Mouse (Mus musculus) intestine, embryonic 16.5 days (tissue): ENCODE results near the gene 4930469K13Rik. TPM values are rescaled to one million over a fixed set of nuclear protein-coding genes. Genes with fewer than 3 reads are reported as not detected.
A peak's percentile ranks its signal among the peaks of the same experiment; 100 is the strongest.

Source experiments
- ATAC-seq: fragments of 200-750 bp; cut with Nextera tagmentation; 2 replicates; pipeline ENCODE4 v1.8.0; 2017; ENCODE audit warnings: moderate TSS enrichment, moderate library complexity
- H3K27ac ChIP-seq: fragments of 300-500 bp; sonication (generic); 2 replicates; pipeline ENCODE4 v1.5.1; 2014; ENCODE audit warnings: mild to moderate bottlenecking, low read length
- H3K27me3 ChIP-seq: fragments of 300-500 bp; sonication (generic); replicated peaks from 2 replicates; pipeline ENCODE4 v1.6.1; 2014; ENCODE audit warnings: low read length, control low read depth, mixed read lengths; ENCODE audit not compliant: control insufficient read depth, insufficient read depth
- H3K36me3 ChIP-seq: fragments of 300-500 bp; sonication (generic); 2 replicates; pipeline ENCODE4 v1.6.1; 2014; ENCODE audit warnings: low read length, control low read depth; ENCODE audit not compliant: control insufficient read depth, insufficient read depth
- H3K4me1 ChIP-seq: fragments of 300-500 bp; sonication (generic); 2 replicates; pipeline ENCODE4 v1.6.1; 2014; ENCODE audit warnings: low read length, control low read depth, mixed read lengths; ENCODE audit not compliant: control insufficient read depth, insufficient read depth
- H3K4me2 ChIP-seq: fragments of 300-500 bp; sonication (generic); 2 replicates; pipeline ENCODE4 v1.6.1; 2014; ENCODE audit warnings: low read depth, low read length, control low read depth
- H3K4me3 ChIP-seq: fragments of 300-500 bp; sonication (generic); 2 replicates; pipeline ENCODE4 v1.5.1; 2014; ENCODE audit warnings: mild to moderate bottlenecking, low read length
- H3K9ac ChIP-seq: fragments of 300-500 bp; sonication (generic); 2 replicates; pipeline ENCODE4 v1.6.1; 2014; ENCODE audit warnings: low read depth, low read length
- H3K9me3 ChIP-seq: fragments of 300-500 bp; sonication (generic); 2 replicates; pipeline ENCODE4 v1.6.1; 2016; ENCODE audit warnings: low read length, control low read depth; ENCODE audit not compliant: control insufficient read depth
- WGBS: fragments of 180-500 bp; shearing (Covaris S2); extraction: QIAGEN DNeasy Blood & Tissue Kit; methylation state at CpG from one replicate; pipeline ENCODE4 v1.1.7; 2014; 5-methylcytosine and 5-hydroxymethylcytosine counted together
- polyA plus RNA-seq: library from polyadenylated mRNA; unstranded; fragments of >200 nt; fragmentation: Nextera tagmentation; extraction: Ambion mirVana; gene quantifications from 2 replicates; pipeline ENCODE4 v1.2.1, GENCODE M21; 2015

Gene 4930469K13Rik
- polyA plus RNA-seq, 1 experiment from 2014 or later: 0.68 TPM

GRCm38 (mm10) chr11:34050063-34050462 is 48.3 kb downstream of the 4930469K13Rik start:
- no peak for ATAC-seq
- H3K36me3 ChIP-seq: no peaks in the 10 kb centered on the region

GRCm38 (mm10) chr11:34049125-34049379 is 49.3 kb downstream of the 4930469K13Rik start:
- ATAC-seq: no peak
- 91% methylated on average over 1 of the region's 1 CpGs for WGBS

More at GRCm38 (mm10) chr11:34050063-34050462, 48.3 kb downstream of the 4930469K13Rik start:
- Histone ChIP-seq H3K4me2 (no peak overlapping the region), H3K27ac (no peak overlapping the region), H3K9me3 (no peaks in the 10 kb centered on the region), H3K4me3 (no peak overlapping the region), H3K27me3 (no peaks in the 10 kb centered on the region), H3K4me1 (no peaks in the 10 kb centered on the region), H3K9ac (no peak overlapping the region)
- 73% methylated on average over 1 of the region's 1 CpGs for WGBS

GRCm38 (mm10) chr11:34048375-34049124 is 49.8 kb downstream of the 4930469K13Rik start:
- H3K27ac ChIP-seq: no peak overlapping the region
- H3K27me3 ChIP-seq: no peaks in the 10 kb centered on the region
- no peak overlapping the region for H3K4me2 ChIP-seq
- no peak overlapping the region for H3K4me3 ChIP-seq
- no peaks in the 10 kb centered on the region for H3K9me3 ChIP-seq
- H3K9ac ChIP-seq: no peak overlapping the region
- no peaks in the 10 kb centered on the region for H3K36me3 ChIP-seq
- 89% methylated on average over 8 of the region's 8 CpGs for WGBS
- no peaks in the 10 kb centered on the region for H3K4me1 ChIP-seq
- no peak for ATAC-seq

More at GRCm38 (mm10) chr11:34049125-34049379, 49.3 kb downstream of the 4930469K13Rik start:
- Histone ChIP-seq H3K27ac (no peak overlapping the region), H3K9ac (no peak overlapping the region), H3K4me1 (no peaks in the 10 kb centered on the region), H3K4me3 (no peak overlapping the region), H3K4me2 (no peak overlapping the region), H3K27me3 (no peaks in the 10 kb centered on the region), H3K9me3 (no peaks in the 10 kb centered on the region), H3K36me3 (no peaks in the 10 kb centered on the region)

- Histone ChIP-seq H3K36me3 (no peaks in the 10 kb centered on the region), H3K9ac (no peak overlapping the region), H3K4me1 (no peaks in the 10 kb centered on the region), H3K9me3 (no peaks in the 10 kb centered on the region), H3K4me2 (no peak overlapping the region), H3K27ac (no peak overlapping the region), H3K27me3 (no peaks in the 10 kb centered on the region), H3K4me3 (no peak overlapping the region)
- 82% methylated on average over 5 of the region's 5 CpGs for WGBS
- no peak for ATAC-seq
These were observed 50.8 kb downstream of the 4930469K13Rik start for GRCm38 (mm10) chr11:34047542-34047937.

- WGBS: 83% methylated on average over 6 of the region's 6 CpGs
- peak within 1 kb of the TSS; percentile 18; the same call in 1 of the 2 replicates for H3K4me3 ChIP-seq
- H3K9ac ChIP-seq: no peak within 1 kb of the TSS
- H3K27me3 ChIP-seq: no peaks in the 10 kb centered on the region
- H3K9me3 ChIP-seq: no peaks in the 10 kb centered on the region
- no peaks in the 10 kb centered on the region for H3K4me1 ChIP-seq
- ATAC-seq: no peak
- H3K4me2 ChIP-seq: no peak within 1 kb of the TSS
- no peak within 1 kb of the TSS; the same call in 1 of the 2 replicates for H3K27ac ChIP-seq
- no peaks in the 10 kb centered on the region for H3K36me3 ChIP-seq
These were observed 51.4 kb downstream of the 4930469K13Rik start, which contains the start of gene Lcp2 for GRCm38 (mm10) chr11:34046767-34047541. Lcp2 (plus strand) TSS chr11:34046920.

- WGBS: 61% methylated on average over 1 of the region's 1 CpGs
These were observed 55.5 kb downstream of the 4930469K13Rik start for GRCm38 (mm10) chr11:34042808-34043207.

GRCm38 (mm10) chr11:34040061-34040460 is 58.3 kb downstream of the 4930469K13Rik start:
- Histone ChIP-seq H3K27ac (no peak overlapping the region), H3K27me3 (no peaks in the 10 kb centered on the region), H3K4me1 (no peaks in the 10 kb centered on the region), H3K4me3 (no peak overlapping the region), H3K9ac (no peak overlapping the region), H3K9me3 (no peaks in the 10 kb centered on the region), H3K36me3 (no peaks in the 10 kb centered on the region), H3K4me2 (no peak overlapping the region)
- 78% methylated on average over 5 of the region's 5 CpGs for WGBS
- no peak for ATAC-seq

More at GRCm38 (mm10) chr11:34042808-34043207, 55.5 kb downstream of the 4930469K13Rik start:
- no peaks in the 10 kb centered on the region for H3K27me3 ChIP-seq
- no peak overlapping the region for H3K27ac ChIP-seq
- no peaks in the 10 kb centered on the region for H3K36me3 ChIP-seq
- ATAC-seq: no peak
- H3K4me1 ChIP-seq: no peaks in the 10 kb centered on the region
- no peak overlapping the region for H3K4me2 ChIP-seq
- H3K9me3 ChIP-seq: no peaks in the 10 kb centered on the region
- no peak overlapping the region for H3K4me3 ChIP-seq
- H3K9ac ChIP-seq: no peak overlapping the region

- ATAC-seq: no peak
- Histone ChIP-seq H3K9me3 (no peaks in the 10 kb centered on the region), H3K27ac (no peak overlapping the region), H3K4me1 (no peaks in the 10 kb centered on the region), H3K4me2 (no peak overlapping the region), H3K9ac (no peak overlapping the region), H3K4me3 (no peak overlapping the region), H3K27me3 (no peaks in the 10 kb centered on the region), H3K36me3 (no peaks in the 10 kb centered on the region)
- 90% methylated on average over 5 of the region's 5 CpGs for WGBS
These were observed 62.3 kb downstream of the 4930469K13Rik start for GRCm38 (mm10) chr11:34035909-34036658.

- Histone ChIP-seq H3K9ac (no peak overlapping the region), H3K9me3 (no peaks in the 10 kb centered on the region), H3K36me3 (no peaks in the 10 kb centered on the region), H3K4me2 (no peak overlapping the region), H3K27me3 (no peaks in the 10 kb centered on the region), H3K27ac (no peak overlapping the region), H3K4me3 (no peak overlapping the region), H3K4me1 (no peaks in the 10 kb centered on the region)
- WGBS: 69% methylated on average over 2 of the region's 2 CpGs
- no peak for ATAC-seq
These were observed 63.6 kb downstream of the 4930469K13Rik start for GRCm38 (mm10) chr11:34034794-34035193.
